Mouse (Mus musculus) layer of hippocampus, postnatal 36 days (tissue): ENCODE data around the gene Gm28305. TPM values are rescaled to one million over a fixed set of nuclear protein-coding genes. Genes with fewer than 3 reads are reported as not detected.

Experiments
- DNase-seq, 2 experiments: peaks; one replicate each; pipeline ENCODE4 v3.0.0; 2022
- total RNA-seq, 2 experiments: library from RNA; stranded (reverse); gene quantifications; 2 replicates each; pipeline ENCODE4 v1.2.3; 2021

Gene Gm28305
- not detected for total RNA-seq

GRCm38 (mm10) chr9:104040362-104040761, at the start of gene Gm28305:
Gene Gm28305, plus strand, starts transcription at chr9:104040662.
- DNase-seq: no peak

DNA sequence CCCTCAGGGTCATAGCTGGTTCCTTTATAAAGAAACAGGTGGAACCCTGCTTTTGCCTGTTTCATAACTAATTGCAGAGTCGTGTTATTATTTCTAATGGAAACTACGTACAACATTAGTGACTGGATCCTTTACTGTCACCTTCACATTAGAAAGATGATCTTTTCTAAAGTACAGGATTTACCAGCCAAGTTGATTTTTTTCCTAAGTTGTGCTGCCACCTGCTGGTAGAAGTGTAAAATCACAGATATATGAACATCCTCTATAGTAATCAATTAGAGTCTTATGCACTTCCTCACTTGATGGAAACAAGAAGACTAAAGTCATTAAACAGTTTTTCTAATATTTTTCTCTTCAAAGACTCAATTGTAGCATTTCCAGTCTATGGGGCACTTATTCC, 44.0 kb upstream of the Gm28305 start:
- DNase-seq: peak in 1 of 2 experiments; percentile 21

- no peak for DNase-seq
Observed at GRCm38 (mm10) chr9:104000601-104001000, 39.9 kb upstream of the Gm28305 start.

DNA sequence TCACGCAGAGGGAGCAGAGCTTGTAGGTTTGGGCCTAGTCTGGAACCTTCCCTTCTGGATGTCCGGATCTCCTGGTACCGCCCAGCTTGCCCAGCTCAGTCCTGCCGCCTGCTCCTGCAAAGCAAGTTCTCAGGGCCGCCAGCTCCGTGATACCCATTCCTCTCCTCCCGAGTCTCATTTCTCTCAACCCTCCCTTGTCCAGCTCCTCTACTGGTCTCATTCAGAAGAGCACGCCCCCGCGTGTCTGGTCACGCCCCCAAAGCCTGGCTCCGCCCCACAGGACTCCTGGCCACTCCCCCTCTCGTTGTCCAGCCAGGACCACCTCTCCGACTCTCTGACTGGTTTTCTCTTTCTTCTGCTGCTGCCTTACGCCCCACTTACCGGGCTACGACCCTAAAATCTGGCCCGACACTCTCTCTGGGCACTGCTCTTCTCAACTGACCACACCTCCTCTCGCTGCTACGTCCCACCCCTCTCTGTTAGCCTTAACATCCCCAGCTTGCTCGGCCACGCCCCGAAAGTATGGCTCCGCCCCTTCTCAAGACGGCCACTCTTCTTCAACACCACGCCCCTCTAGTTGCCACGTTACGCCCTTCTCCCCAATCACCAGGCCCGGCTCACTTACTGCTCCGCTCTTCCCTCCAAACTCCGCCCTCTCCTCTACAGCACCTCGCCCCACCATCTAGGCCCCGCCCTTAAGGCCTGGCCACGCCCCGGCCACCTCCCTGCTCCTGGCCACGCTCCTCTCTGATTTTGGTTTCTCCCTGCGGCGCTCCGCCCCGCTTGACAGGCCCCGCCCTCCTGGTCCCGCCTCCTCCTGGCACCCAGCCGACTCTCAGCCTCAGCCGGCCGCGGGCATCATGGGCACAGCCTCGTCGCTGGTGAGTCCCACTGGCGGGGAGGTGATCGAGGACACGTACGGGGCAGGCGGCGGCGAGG, 38.3 kb upstream of the Gm28305 start, which contains the start of gene Nphp3:
Nphp3 (plus strand) TSS at position 624 of the 939 bp plus-strand sequence.
- peak; percentile 99 for DNase-seq

DNA sequence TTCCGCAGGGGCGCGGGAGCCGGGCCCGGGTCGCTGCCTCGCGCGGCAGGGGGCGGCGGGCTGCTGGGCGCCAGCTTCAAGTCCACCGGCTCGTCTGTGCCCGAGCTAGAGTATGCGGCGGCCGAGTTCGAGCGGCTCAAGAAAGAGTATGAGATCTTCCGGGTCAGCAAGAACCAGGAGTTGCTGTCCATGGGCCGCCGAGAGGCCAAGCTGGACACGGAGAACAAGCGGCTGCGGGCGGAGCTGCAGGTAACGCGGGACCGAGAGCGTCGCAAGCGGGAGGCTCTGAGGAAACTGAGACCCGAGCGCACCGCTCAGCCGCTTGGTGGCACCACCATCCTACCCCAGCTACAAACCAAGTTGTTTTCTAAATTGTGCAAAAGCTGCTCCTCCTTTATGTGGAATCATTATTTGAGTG, 37.5 kb upstream of the Gm28305 start:
- peak; percentile 70 to 74 for DNase-seq

DNA sequence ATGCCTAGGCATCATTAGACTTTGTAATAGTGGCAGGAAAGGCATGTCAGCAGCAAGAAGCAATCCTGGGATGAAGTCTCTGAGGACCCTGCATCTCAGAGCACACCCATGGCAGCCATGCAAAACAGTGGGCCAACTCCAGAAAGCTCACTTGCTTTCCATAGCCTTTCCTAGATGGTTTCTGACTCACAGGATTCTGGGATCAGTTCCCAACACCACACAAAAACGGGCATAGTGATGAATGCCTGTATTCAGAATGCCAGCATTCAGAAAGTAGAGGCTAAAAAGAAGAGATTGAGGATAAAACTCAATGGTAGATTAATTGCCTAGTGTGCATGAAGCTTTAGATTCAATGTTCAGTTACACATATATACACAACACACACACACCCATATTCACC, 25.9 kb upstream of the Gm28305 start:
- no peak for DNase-seq

DNA sequence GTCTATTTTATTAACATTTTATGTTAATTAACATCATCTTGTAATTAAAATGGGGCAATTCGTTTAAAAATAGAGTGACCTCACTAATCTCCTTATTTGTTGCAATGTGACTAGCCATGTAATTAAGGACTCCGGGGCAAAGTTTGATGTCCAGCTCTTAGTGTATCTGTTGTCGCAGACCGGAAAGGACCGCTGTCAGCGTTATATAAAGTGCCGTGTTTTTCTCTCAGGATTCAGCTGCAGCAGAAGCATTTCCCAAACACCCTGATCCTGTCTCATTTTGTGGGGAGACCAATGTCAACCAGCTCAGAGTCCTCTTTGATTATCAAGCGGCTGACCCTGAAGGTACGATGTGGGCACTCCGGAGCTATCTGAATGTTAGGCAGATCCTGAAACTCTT, 19.4 kb upstream of the Gm28305 start:
- no peak for DNase-seq

GRCm38 (mm10) chr9:104027186-104027585, 13.3 kb upstream of the Gm28305 start:
- no peak for DNase-seq

DNA sequence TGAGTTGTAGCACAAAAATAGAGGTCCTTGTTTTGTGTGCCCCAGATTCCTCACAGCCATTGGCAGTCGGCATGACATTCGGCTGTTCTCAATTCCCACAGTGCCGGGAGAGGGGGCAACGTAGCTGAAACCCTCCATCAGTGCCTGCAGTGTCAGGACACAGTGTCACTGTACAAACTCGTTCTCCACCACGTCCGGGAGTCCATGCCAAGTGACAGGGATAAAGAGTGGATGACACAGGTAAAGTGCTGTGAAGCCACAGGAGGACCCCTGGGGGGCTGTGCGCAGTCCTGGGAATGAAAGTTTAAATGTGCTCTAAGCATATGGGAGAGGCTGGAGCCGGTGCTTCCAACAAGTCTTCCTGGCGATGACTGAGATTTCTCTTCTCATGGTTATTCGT, 10.6 kb upstream of the Gm28305 start:
- DNase-seq: no peak

DNA sequence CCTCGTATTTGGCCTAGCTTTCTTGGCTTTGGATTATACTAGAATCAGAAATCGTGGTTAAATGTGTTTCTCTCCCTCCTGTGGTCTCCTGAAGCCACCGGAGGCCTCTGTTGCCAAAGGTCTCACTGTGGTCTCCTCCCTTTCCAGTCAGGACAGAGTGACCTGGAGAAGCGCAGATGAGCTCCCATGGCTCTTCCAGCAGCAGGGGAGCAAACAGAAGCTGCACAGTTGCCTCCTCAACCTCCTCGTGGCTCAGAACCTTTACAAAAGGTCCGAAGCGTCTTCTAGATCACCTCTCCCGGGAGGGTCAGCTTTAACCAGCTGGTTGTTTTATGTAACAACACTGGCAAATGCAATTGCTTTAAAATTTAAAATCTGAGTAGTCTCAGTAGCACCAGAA, 6.2 kb upstream of the Gm28305 start:
- DNase-seq: no peak

DNA sequence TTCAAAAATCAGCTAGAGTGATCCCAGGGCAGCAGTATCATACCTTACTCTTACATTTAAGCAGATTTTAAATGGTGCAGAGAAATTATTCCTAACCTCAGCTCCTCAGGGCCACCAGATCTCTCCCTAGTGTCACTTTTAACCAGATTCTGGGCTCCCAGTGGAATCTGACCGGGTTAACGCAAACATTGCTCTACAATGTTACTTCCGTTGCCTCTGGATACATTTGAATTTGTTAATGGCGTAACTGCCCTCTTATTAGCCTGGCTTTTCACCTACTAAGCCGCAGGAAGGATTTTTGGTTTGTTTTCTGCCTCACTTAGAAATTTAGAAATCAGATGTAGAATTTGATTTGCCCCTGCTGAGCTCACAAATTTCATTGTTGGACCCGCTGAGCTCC, 5.7 kb upstream of the Gm28305 start:
- no peak for DNase-seq

- DNase-seq: peak; percentile 67 to 71
Observed at GRCm38 (mm10) chr9:104035261-104036015, 5.0 kb upstream of the Gm28305 start.

DNA sequence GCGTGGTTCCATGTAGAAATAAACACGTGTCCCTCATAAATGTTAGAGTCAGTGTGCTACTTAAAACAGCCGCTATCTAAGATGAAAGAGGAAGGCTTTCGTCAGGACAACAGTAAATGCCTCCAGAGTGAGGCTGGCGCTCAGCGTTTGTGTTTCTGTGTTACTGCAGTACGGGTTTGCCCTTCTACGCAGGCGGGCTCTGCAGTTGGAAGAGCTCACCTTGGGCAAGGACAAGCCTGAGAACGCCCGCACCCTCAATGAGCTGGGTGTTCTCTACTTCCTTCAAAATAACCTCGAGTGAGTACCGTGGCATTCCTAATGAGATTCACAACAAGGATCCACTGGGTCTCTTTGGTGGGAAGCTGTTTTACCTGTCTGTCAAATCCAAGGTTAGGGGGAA, 2.2 kb upstream of the Gm28305 start:
- DNase-seq: no peak

DNA sequence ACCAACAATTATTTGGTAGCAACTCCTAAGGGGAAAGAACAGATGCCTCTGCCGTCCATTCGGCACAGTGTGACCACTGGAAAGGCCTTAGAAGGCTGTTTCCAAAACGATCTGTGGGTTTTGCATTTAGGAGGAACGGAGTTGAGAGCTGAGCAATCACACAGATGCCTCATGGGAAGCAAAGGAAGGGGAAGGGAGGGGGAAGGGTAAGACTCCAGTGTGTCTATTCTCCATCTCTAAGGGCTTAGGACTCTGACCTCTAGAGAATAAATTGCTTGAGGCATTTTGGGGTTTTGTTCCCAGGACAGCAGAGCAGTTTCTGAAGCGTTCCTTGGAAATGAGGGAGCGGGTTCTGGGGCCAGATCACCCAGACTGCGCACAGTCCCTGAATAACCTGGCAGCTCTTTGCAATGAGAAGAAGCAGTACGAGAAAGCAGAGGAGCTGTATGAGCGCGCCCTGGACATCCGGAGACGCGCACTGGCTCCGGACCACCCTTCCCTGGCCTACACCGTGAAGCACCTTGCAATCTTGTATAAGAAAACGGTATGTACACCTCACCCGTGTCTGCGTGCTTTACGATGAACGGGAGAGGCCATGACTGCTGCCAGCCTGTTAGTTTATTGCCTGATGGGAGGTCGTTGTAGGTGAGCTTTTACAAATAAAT, 1.3 kb upstream of the Gm28305 start:
- DNase-seq: no peak

DNA sequence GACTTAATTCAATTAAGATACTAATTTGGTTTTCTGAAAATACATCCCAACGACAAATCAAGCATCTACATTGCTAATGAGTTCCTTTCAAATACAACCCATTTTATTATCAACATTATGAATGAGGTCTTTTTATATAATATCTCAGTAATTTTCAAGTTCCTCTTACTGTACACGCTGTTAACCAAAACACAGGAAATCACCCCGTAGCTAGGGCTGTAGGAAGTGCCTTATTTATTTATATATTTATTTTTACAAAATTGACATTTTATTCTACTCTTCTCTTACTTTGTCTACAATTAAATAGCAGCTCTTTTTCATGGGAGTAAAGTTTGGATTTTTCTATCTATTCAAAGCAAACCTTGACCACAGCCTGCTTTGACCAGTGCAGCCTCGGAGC, 720 bp upstream of the Gm28305 start:
- DNase-seq: no peak

- no peak for DNase-seq
Observed at GRCm38 (mm10) chr9:104043676-104044075, 3.2 kb downstream of the Gm28305 start.

DNA sequence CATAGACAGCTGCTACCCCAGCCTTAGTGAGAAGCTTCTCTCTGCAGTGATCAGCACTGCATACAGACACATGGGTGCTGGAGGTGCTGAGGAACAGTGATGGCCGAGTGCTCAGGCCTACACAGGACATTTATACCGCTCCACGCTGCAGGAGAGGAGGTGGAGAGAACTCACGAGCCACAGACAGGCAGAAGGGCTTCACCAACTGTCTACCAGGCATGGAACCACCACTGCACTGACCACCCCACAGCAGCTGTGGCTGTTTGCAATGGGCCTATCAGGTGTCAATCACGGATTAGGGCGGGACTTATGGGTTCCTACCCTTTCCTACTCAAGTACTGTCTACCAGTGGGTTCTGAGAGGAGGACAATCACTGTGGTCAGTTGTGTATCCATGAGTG, 10.6 kb downstream of the Gm28305 start:
- DNase-seq: no peak

- peak; percentile 44 to 68 for DNase-seq
Observed at GRCm38 (mm10) chr9:104062430-104063243, 22.2 kb downstream of the Gm28305 start, which contains the start of gene Uba5. Gene Uba5, minus strand, starts transcription at chr9:104063134.

GRCm38 (mm10) chr9:104063244-104063961, 22.9 kb downstream of the Gm28305 start, which contains the start of gene Acad11:
Gene Acad11, plus strand, starts transcription at chr9:104063377.
- peak; percentile 83 to 87 for DNase-seq

DNA sequence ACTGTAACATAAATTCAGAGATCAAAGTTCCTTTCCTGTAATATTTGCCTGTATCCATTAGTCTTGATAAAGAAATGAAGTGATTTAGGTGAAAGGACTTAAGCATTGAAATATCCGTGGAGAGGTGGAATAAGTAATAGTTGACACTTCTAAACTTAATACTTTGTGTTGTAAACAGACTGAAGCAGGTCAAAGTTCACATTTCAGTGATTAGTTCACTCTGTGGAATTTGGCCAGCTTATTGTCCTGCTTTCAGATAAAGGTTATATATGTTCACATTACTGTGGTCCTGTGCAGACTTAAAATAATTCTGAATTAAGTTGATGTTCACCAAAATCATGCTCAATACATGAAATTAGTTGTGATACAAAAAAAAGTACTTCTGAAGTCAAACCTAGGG, 24.1 kb downstream of the Gm28305 start:
- DNase-seq: no peak

DNA sequence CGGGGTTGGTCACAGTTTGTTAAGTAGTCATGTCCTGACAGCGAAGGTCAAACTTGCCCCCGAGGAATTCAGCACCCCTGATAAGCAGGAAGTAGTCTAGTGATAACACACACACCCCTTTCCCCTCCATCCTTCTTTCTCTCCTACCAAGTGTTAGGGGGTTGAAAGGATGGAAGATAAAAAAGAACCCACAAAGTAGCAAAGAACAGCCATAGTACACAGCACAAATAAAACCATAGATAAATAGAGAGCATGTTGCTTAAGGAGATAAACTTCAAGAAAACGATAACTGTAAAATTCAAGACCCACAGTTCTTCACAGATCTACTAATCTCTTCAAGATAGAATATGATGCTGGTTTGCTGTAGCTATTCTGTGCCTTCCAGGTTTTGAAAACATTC, 29.8 kb downstream of the Gm28305 start:
- DNase-seq: no peak
